In the genomic region with DNA sequence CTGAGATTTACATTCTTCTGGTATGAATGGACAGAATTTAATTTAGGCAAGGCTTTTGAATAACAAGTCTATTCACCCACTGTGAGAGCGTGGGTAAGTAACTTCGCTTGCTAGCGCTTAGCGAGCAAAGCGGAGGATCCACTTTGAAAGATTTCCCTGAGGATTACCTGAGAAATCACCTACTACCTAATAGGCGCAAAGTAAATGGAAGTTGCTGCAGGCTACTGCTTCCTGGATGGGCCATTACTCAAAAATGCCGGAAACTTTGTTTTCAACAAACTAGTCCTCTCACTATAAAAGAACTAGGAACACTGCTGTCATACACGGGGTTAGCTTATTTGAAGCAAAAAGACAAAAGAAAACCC, we compare ENCODE assay signal across 9 mouse cellular contexts. TPM values are rescaled to one million over a fixed set of nuclear protein-coding genes. Genes with fewer than 3 reads are reported as not detected.
DNase-seq lines count a peak whose midpoint lies in the region; ATAC-seq and TF ChIP-seq lines count a peak whose summit lies in the region.
"Had no signal": no experiment of that assay in that cellular context is flagged by ENCODE, and none has a peak within 500 bp of the region (broad histone marks: within the 10 kb centered on the region; RNA-seq: fewer than 3 reads in every experiment).

No protein-coding gene starts in this region.

- no peaks in the 10 kb centered on the region for H3K36me3 ChIP-seq in CH12.LX (replicated peaks in 1 of 2; ENCODE audit: control insufficient read depth in 1 of 2, insufficient read depth in 1 of 2, low read length in 1 of 2)
- H3K36me3 ChIP-seq in forebrain, embryonic 15.5 days: no peaks in the 10 kb centered on the region
- no peaks in the 10 kb centered on the region for H3K36me3 ChIP-seq in liver, postnatal 0 days (replicated peaks; ENCODE audit: insufficient read depth, low read length)

- in situ Hi-C loops in CH12.LX (cut with MboI; ENCODE audit: low pct_ligation_motif_present, low pct_unique_long_range_greater_than_20kb, low sequenced_read_pairs): loop anchor here (25.0 kb wide), 1 partner anchor 272 kb away; no protein-coding TSS in a partner anchor

- 26% methylated on average over 8 of the region's 8 CpGs for WGBS in forebrain, embryonic 15.5 days
- 15% methylated on average over 8 of the region's 8 CpGs for WGBS in liver, postnatal 0 days (ENCODE audit: insufficient replicate concordance)

- H3K27me3 ChIP-seq in CH12.LX (replicated peaks): no peaks in the 10 kb centered on the region
- 0 out of 2 replicates have a peak, but pooled peaks cover 3% of the 10 kb centered on the region for H3K27me3 ChIP-seq in forebrain, embryonic 15.5 days
- no peaks in the 10 kb centered on the region for H3K27me3 ChIP-seq in liver, postnatal 0 days (ENCODE audit: insufficient read depth, low read length)

- H3K4me2 ChIP-seq in CH12.LX (ENCODE audit: insufficient read depth, low read depth, poor library complexity, severe bottlenecking): peak overlapping the region; percentile 50; the same call in 1 of the 2 replicates
- H3K4me2 ChIP-seq in forebrain, embryonic 15.5 days (replicated peaks): peak overlapping the region; percentile 61
- H3K4me2 ChIP-seq in liver, postnatal 0 days (ENCODE audit: low read depth, low read length): peak overlapping the region; percentile 78

- H3K9me3 ChIP-seq in CH12.LX (replicated peaks; ENCODE audit: low read length): no peaks in the 10 kb centered on the region
- H3K9me3 ChIP-seq in forebrain, embryonic 15.5 days: no peaks in the 10 kb centered on the region
- H3K9me3 ChIP-seq in liver, postnatal 0 days (ENCODE audit: low read length): 0 out of 2 replicates have a peak, but pooled peaks cover 2% of the 10 kb centered on the region

- TF ChIP-seq RAD21 in CH12.LX (IDR thresholded peaks at IDR 0.05; ENCODE audit: low read depth, low read length): no peak

- TF ChIP-seq EP300 in CH12.LX (IDR thresholded peaks at IDR 0.05; ENCODE audit: low read length): no peak
- no peak for TF ChIP-seq EP300 in liver, postnatal 0 days (IDR thresholded peaks at IDR 0.05; ENCODE audit: low read depth)

- TF ChIP-seq CTCF in CH12.LX (conservative IDR thresholded peaks at IDR 0.05 in 1 of 2, IDR thresholded peaks at IDR 0.05 in 1 of 2; ENCODE audit: low read depth in 2 of 2, low read length in 2 of 2): no peak
- no peak for TF ChIP-seq CTCF in liver, postnatal 0 days (IDR thresholded peaks at IDR 0.05; ENCODE audit: low read depth)

- no peak for DNase-seq in frontal cortex, adult 2 months (ENCODE audit: extremely low spot score in 1 of 2, low spot score in 1 of 2)
- DNase-seq in CH12.LX (ENCODE audit: extremely low read depth): no peak
- no peak for DNase-seq in liver, postnatal 0 days
- DNase-seq in yolk sac, embryonic 10.5 days (ENCODE audit: low spot score): no peak
- no peak for DNase-seq in cerebellum, postnatal 36 days
- DNase-seq in cerebellum, postnatal 14 days: no peak

- ATAC-seq in frontal cortex, adult (ENCODE audit: low TSS enrichment): peak; percentile 33
- ATAC-seq in forebrain, embryonic 15.5 days (replicated peaks): no peak
- peak; percentile 50 for ATAC-seq in liver, postnatal 0 days

- dilution Hi-C loops in CH12.LX (cut with MboI; ENCODE audit: extremely low pct_ligation_motif_present, extremely low pct_unique_long_range_greater_than_20kb, low sequenced_read_pairs): no loop called here

- H3K27ac ChIP-seq in CH12.LX (ENCODE audit: insufficient read depth, low read depth): no peak overlapping the region
- H3K27ac ChIP-seq in forebrain, embryonic 15.5 days (replicated peaks): no peak overlapping the region
- peak overlapping the region; percentile 5; the same call in 1 of the 2 replicates for H3K27ac ChIP-seq in liver, postnatal 0 days (ENCODE audit: low read depth)

- TF ChIP-seq POLR2A in CH12.LX (IDR thresholded peaks at IDR 0.05; ENCODE audit: low read depth, low read length): no peak

- H3K79me2 ChIP-seq in CH12.LX (replicated peaks; ENCODE audit: control insufficient read depth, extremely low read depth, insufficient read depth, poor library complexity, severe bottlenecking): no peaks in the 10 kb centered on the region

- H3K9ac ChIP-seq in CH12.LX (ENCODE audit: insufficient read depth, low read depth): peak overlapping the region; percentile 19; the same call in 1 of the 2 replicates
- H3K9ac ChIP-seq in forebrain, embryonic 15.5 days (replicated peaks): no peak overlapping the region
- H3K9ac ChIP-seq in liver, postnatal 0 days (replicated peaks): peak overlapping the region; percentile 65

- H3K4me1 ChIP-seq in CH12.LX (ENCODE audit: control insufficient read depth in 1 of 2, insufficient read depth in 2 of 2): no peaks in the 10 kb centered on the region
- H3K4me1 ChIP-seq in forebrain, embryonic 15.5 days: no peaks in the 10 kb centered on the region; the same call in 1 of the 2 replicates
- H3K4me1 ChIP-seq in liver, postnatal 0 days (ENCODE audit: insufficient read depth): no peaks in the 10 kb centered on the region; the same call in 1 of the 2 replicates

- peak overlapping the region; percentile 62 to 90 (median 66) for H3K4me3 ChIP-seq in CH12.LX (replicated peaks in 1 of 3; ENCODE audit: low read depth in 2 of 3, low read length in 2 of 3, poor library complexity in 1 of 3)
- peak overlapping the region; percentile 52 for H3K4me3 ChIP-seq in forebrain, embryonic 15.5 days
- H3K4me3 ChIP-seq in liver, postnatal 0 days (ENCODE audit: low read depth, low read length): peak overlapping the region; percentile 64

TF ChIP-seq in CH12.LX, 34 proteins besides CTCF, POLR2A, EP300 and RAD21:
- peak; percentile 44; the same call in 1 of the 2 replicates for TF ChIP-seq TBP (conservative IDR thresholded peaks at IDR 0.05; ENCODE audit: low read depth, low read length)
- no peak for TF ChIP-seq SMC3 (IDR thresholded peaks at IDR 0.05; ENCODE audit: low read depth, low read length)

RNA-seq across cellular contexts. Expression of a gene that starts 0.4 kb away (rescaled TPM):
- 1.7 and 2.0 TPM in 2 replicates for polyA plus RNA-seq in frontal cortex, adult 2 months (2012; rRNA removed)
- 1.6 and 1.8 TPM in 2 replicates for total RNA-seq in CH12.LX (2012; rRNA removed)
- total RNA-seq in CH12.LX (2014; rRNA removed): 2.3 and 3.1 TPM in 2 replicates
- polyA plus RNA-seq in CH12.LX (2012; ENCODE audit: insufficient read length, low read depth): 2.1 and 2.2 TPM in 2 replicates
- polyA plus RNA-seq in forebrain, embryonic 15.5 days (2015; fragmentation: Nextera tagmentation; extraction: Ambion mirVana): 0.74 and 1.0 TPM in 2 replicates
- polyA plus RNA-seq in liver, postnatal 0 days (2015; fragmentation: Nextera tagmentation; extraction: Ambion mirVana): 0.81 and 0.93 TPM in 2 replicates

RNA-seq across cellular contexts. Expression of a gene that starts 29.9 kb away (rescaled TPM):
- polyA plus RNA-seq in frontal cortex, adult 2 months (2012; rRNA removed): not detected in 2 replicates
- not detected in 2 replicates for total RNA-seq in CH12.LX (2012; rRNA removed)
- 0.82 and 0.87 TPM in 2 replicates for total RNA-seq in CH12.LX (2014; rRNA removed)
- polyA plus RNA-seq in CH12.LX (2012; ENCODE audit: insufficient read length, low read depth): 0.70 and 3.4 TPM in 2 replicates
- not detected in 2 replicates for polyA plus RNA-seq in forebrain, embryonic 15.5 days (2015; fragmentation: Nextera tagmentation; extraction: Ambion mirVana)
- 0.14 TPM in 1 of 2 replicates, not detected in the other for polyA plus RNA-seq in liver, postnatal 0 days (2015; fragmentation: Nextera tagmentation; extraction: Ambion mirVana)
- total RNA-seq: left cerebral cortex, postnatal 25 days had no signal
